Mouse (Mus musculus): ENCODE results near the gene Mcam. TPM values are rescaled to one million over a fixed set of nuclear protein-coding genes. Genes with fewer than 3 reads are reported as not detected.

Gene Mcam
- polyA plus RNA-seq, 1 experiment, result not detected

GRCm38 (mm10) chr9:44144718-44145060 is 10.4 kb downstream of the Mcam start:
- no peak for TF ChIP-seq GATA1 (IDR thresholded peaks at IDR 0.05; ENCODE audit: low read length)

- no peak for TF ChIP-seq GATA1 (IDR thresholded peaks at IDR 0.05; ENCODE audit: low read length)
Observed at GRCm38 (mm10) chr9:44147290-44147689, 13.0 kb downstream of the Mcam start.

- no peak for TF ChIP-seq GATA1 (IDR thresholded peaks at IDR 0.05; ENCODE audit: low read length)
Observed at GRCm38 (mm10) chr9:44159886-44160285, 25.6 kb downstream of the Mcam start.

- TF ChIP-seq GATA1 (IDR thresholded peaks at IDR 0.05; ENCODE audit: low read length), result no peak
Observed at GRCm38 (mm10) chr9:44168931-44169330, 34.7 kb downstream of the Mcam start.

- no peak for TF ChIP-seq GATA1 (IDR thresholded peaks at IDR 0.05; ENCODE audit: low read length)
Observed at GRCm38 (mm10) chr9:44170691-44171151, 36.5 kb downstream of the Mcam start.

- TF ChIP-seq GATA1 (IDR thresholded peaks at IDR 0.05; ENCODE audit: low read length), result no peak
Observed at GRCm38 (mm10) chr9:44175556-44175955, 41.3 kb downstream of the Mcam start.

GRCm38 (mm10) chr9:44175957-44176356 is 41.7 kb downstream of the Mcam start:
- no peak for TF ChIP-seq GATA1 (IDR thresholded peaks at IDR 0.05; ENCODE audit: low read length)

- TF ChIP-seq GATA1 (IDR thresholded peaks at IDR 0.05; ENCODE audit: low read length), result no peak
Observed at GRCm38 (mm10) chr9:44177405-44177804, 43.1 kb downstream of the Mcam start.

- TF ChIP-seq GATA1 (IDR thresholded peaks at IDR 0.05; ENCODE audit: low read length), result no peak
Observed at GRCm38 (mm10) chr9:44178389-44178788, 44.1 kb downstream of the Mcam start.

GRCm38 (mm10) chr9:44178811-44179210 is 44.5 kb downstream of the Mcam start:
- TF ChIP-seq GATA1 (IDR thresholded peaks at IDR 0.05; ENCODE audit: low read length), result no peak

- no peak for TF ChIP-seq GATA1 (IDR thresholded peaks at IDR 0.05; ENCODE audit: low read length)
Observed at GRCm38 (mm10) chr9:44181537-44181936, 47.3 kb downstream of the Mcam start.

- no peak for TF ChIP-seq GATA1 (IDR thresholded peaks at IDR 0.05; ENCODE audit: low read length)
Observed at GRCm38 (mm10) chr9:44182260-44182659, 48.0 kb downstream of the Mcam start.

- no peak for TF ChIP-seq GATA1 (IDR thresholded peaks at IDR 0.05; ENCODE audit: low read length)
Observed at GRCm38 (mm10) chr9:44188223-44188622, 54.0 kb downstream of the Mcam start.

GRCm38 (mm10) chr9:44191166-44191565 is 56.9 kb downstream of the Mcam start:
- no peak for TF ChIP-seq GATA1 (IDR thresholded peaks at IDR 0.05; ENCODE audit: low read length)

- no peak for TF ChIP-seq GATA1 (IDR thresholded peaks at IDR 0.05; ENCODE audit: low read length)
Observed at GRCm38 (mm10) chr9:44192312-44192711, 58.0 kb downstream of the Mcam start.

Other genes with a start within 250 kb of the Mcam start
- gene Thy1, start 91.1 kb upstream of the Mcam start, polyA plus RNA-seq (2012), result not detected in 2 replicates
- gene Usp2, start 67.4 kb upstream of the Mcam start, polyA plus RNA-seq (2012), result 1.3 and 1.7 TPM in 2 replicates
- not detected in 2 replicates for gene Mfrp, start 32.7 kb upstream of the Mcam start, polyA plus RNA-seq (2012)
- gene C1qtnf5, start 27.2 kb upstream of the Mcam start, polyA plus RNA-seq (2012), result not detected in 2 replicates
- gene Gm49380, start 21.0 kb upstream of the Mcam start, polyA plus RNA-seq (2012), result not detected in 2 replicates
- 36.9 and 44.7 TPM in 2 replicates for gene Rnf26, start 21.0 kb upstream of the Mcam start, polyA plus RNA-seq (2012)
- 15.4 and 18.5 TPM in 2 replicates for gene Cbl, start 99.6 kb downstream of the Mcam start, polyA plus RNA-seq (2012)
- gene Ccdc153, start 106.2 kb downstream of the Mcam start, polyA plus RNA-seq (2012), result not detected in 2 replicates
- gene Pdzd3, start 117.0 kb downstream of the Mcam start, polyA plus RNA-seq (2012), result not detected in 2 replicates
- 0.02 TPM in 1 of 2 replicates, not detected in the other for gene Nlrx1, start 134.1 kb downstream of the Mcam start, polyA plus RNA-seq (2012)
- 15.6 and 18.4 TPM in 2 replicates for gene Abcg4, start 154.1 kb downstream of the Mcam start, polyA plus RNA-seq (2012)
- gene Hinfp, start 171.2 kb downstream of the Mcam start, polyA plus RNA-seq (2012), result 3.5 and 8.9 TPM in 2 replicates
- 42.9 and 52.2 TPM in 2 replicates for gene C2cd2l, start 185.8 kb downstream of the Mcam start, polyA plus RNA-seq (2012)
- 7.7 and 9.9 TPM in 2 replicates for gene Dpagt1, start 191.6 kb downstream of the Mcam start, polyA plus RNA-seq (2012)
- 682 and 860 TPM in 2 replicates for gene H2afx, start 200.2 kb downstream of the Mcam start, polyA plus RNA-seq (2012)
- gene Hmbs, start 209.8 kb downstream of the Mcam start, polyA plus RNA-seq (2012), result 139 and 142 TPM in 2 replicates
- 6.0 and 8.8 TPM in 2 replicates for gene Vps11, start 227.2 kb downstream of the Mcam start, polyA plus RNA-seq (2012)
- 28.0 and 36.3 TPM in 2 replicates for gene Hyou1, start 245.0 kb downstream of the Mcam start, polyA plus RNA-seq (2012)

Data from G1E-ER4 (cell line).